Mouse (Mus musculus) forebrain, embryonic 12.5 days (tissue): ENCODE data around the gene Tmcc2. TPM values are rescaled to one million over a fixed set of nuclear protein-coding genes. Genes with fewer than 3 reads are reported as not detected.
A peak's percentile ranks its signal among the peaks of the same experiment; 100 is the strongest.

Source experiments
- ATAC-seq: fragments of 200-750 bp; cut with Nextera tagmentation; 2 replicates; pipeline ENCODE4 v1.8.0; 2017; ENCODE audit warnings: moderate TSS enrichment; ENCODE audit not compliant: low FRiP score
- H3K27ac ChIP-seq: fragments of 300-500 bp; sonication (generic); 2 replicates; pipeline ENCODE4 v1.5.1; 2016; ENCODE audit warnings: mild to moderate bottlenecking
- H3K27me3 ChIP-seq: fragments of 300-500 bp; sonication (generic); 2 replicates; pipeline ENCODE4 v1.6.1; 2016; ENCODE audit warnings: mild to moderate bottlenecking
- H3K36me3 ChIP-seq: fragments of 300-500 bp; sonication (generic); replicated peaks from 2 replicates; pipeline ENCODE4 v1.6.1; 2016; ENCODE audit warnings: mild to moderate bottlenecking
- H3K4me1 ChIP-seq: fragments of 300-500 bp; sonication (generic); 2 replicates; pipeline ENCODE4 v1.6.1; 2016
- H3K4me2 ChIP-seq: fragments of 300-500 bp; sonication (generic); 2 replicates; pipeline ENCODE4 v1.6.1; 2016; ENCODE audit warnings: mild to moderate bottlenecking, moderate library complexity
- H3K4me3 ChIP-seq: fragments of 300-500 bp; sonication (generic); replicated peaks from 2 replicates; pipeline ENCODE4 v1.5.1; 2016; ENCODE audit warnings: mild to moderate bottlenecking
- H3K9ac ChIP-seq: fragments of 300-500 bp; sonication (generic); 2 replicates; pipeline ENCODE4 v1.6.1; 2016; ENCODE audit warnings: mild to moderate bottlenecking
- H3K9me3 ChIP-seq: fragments of 300-500 bp; sonication (generic); 2 replicates; pipeline ENCODE4 v1.6.1; 2016
- WGBS: fragments of 180-500 bp; shearing (Covaris S2); methylation state at CpG from one replicate; pipeline ENCODE4 v1.1.7; 2016; 5-methylcytosine and 5-hydroxymethylcytosine counted together
- polyA plus RNA-seq: library from polyadenylated mRNA; unstranded; fragments of >200 nt; fragmentation: Nextera tagmentation; extraction: Ambion mirVana; gene quantifications from 2 replicates; pipeline ENCODE4 v1.2.1, GENCODE M21; 2016

Tmcc2 gene
- polyA plus RNA-seq, 1 experiment from 2014 or later, result 26.9 TPM

DNA sequence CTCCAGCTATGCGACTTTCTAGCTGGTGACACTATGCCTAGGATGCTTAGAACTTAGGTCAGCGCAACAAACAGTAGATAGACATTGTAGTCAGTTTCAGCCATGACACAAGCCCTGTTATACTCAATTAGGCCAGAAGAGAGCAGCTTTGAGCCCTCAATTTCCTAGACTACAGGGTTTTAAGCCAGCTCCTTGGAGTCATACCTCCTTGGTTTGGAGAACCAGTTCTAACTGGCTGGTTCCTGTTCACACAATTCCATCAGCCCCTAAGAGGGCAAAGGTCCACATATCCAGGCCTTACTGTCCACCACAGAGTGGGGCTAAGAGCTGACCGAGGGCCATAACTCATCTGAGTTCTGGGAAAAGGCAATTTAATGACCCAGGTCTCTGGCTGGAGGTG lies 78.4 kb downstream of the Tmcc2 start:
- no peak overlapping the region for H3K9ac ChIP-seq
- H3K4me2 ChIP-seq, result no peak overlapping the region
- H3K9me3 ChIP-seq, result no peaks in the 10 kb centered on the region
- no peak overlapping the region for H3K4me3 ChIP-seq
- peaks cover 19% of the 10 kb centered on the region for H3K4me1 ChIP-seq
- 57% methylated on average over 3 of the region's 3 CpGs for WGBS
- H3K27ac ChIP-seq, result 0 out of 2 replicates have a peak overlapping the region, but pooled peaks have one; percentile 31
- no peaks in the 10 kb centered on the region for H3K27me3 ChIP-seq
- H3K36me3 ChIP-seq, result no peaks in the 10 kb centered on the region
- ATAC-seq, result peak; percentile 31; the same call in 1 of the 2 replicates

DNA sequence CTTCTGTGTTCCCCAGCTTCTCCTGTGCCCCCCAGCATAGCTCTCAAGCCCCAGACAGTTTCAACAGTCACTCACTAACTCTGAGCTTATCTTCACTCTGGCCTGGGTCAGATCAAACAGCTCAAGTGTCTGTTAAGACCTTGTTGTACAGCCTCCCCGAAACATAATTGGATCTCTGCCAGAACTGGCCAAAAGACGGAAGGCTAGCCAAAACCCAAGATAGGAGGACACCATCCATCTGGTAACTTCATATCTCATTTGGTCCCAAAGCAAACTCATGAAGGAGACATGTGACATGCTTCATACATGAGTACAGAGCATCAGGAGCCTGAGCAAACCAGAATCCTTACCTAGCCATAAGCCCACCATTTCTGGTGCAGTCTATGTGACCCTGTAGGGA lies 79.0 kb downstream of the Tmcc2 start:
- no peak overlapping the region for H3K4me3 ChIP-seq
- no peak overlapping the region for H3K4me2 ChIP-seq
- ATAC-seq, result no peak
- no peaks in the 10 kb centered on the region for H3K36me3 ChIP-seq
- no peak overlapping the region for H3K9ac ChIP-seq
- no peak overlapping the region for H3K27ac ChIP-seq
- 78% methylated on average over 2 of the region's 2 CpGs for WGBS
- peaks cover 14% of the 10 kb centered on the region for H3K4me1 ChIP-seq
- peaks cover 2% of the 10 kb centered on the region; the same call in 1 of the 2 replicates for H3K27me3 ChIP-seq
- no peaks in the 10 kb centered on the region for H3K9me3 ChIP-seq

DNA sequence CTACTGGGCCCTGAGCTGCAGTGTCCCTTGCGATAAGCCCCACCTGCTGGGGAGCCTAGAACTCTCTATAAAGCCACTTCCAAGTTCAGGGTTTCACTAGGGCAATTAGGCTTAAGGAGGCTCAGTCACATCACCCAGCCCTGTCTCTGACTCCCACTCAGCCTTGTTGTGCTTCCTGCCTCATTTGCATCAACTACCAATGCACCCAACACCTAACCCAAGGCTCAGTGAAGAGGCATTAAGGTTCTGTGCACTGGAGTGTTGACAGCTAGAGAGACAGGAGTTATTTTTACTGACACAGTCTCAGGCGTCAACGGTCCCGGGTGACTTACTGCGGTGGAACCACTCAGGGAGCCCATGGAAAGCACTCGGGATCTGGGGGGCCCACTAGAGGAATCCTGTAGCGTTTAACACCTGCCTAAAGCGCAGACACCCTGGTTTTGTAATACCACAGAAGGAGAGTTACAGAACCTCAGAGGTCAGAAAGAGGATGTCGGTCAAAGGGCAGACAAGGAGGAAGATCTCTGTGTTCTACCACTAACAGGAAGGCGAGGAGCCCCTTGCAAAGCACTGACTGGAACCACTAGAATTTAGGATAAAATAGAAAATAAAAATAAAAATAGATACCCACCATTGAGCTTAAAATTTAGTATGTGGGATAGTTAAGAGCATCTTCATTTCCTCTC lies 79.8 kb downstream of the Tmcc2 start:
- peaks cover 10% of the 10 kb centered on the region for H3K4me1 ChIP-seq
- no peak overlapping the region for H3K4me3 ChIP-seq
- WGBS, result 83% methylated on average over 10 of the region's 10 CpGs
- H3K27ac ChIP-seq, result no peak overlapping the region
- H3K9me3 ChIP-seq, result no peaks in the 10 kb centered on the region
- no peak overlapping the region for H3K4me2 ChIP-seq
- no peaks in the 10 kb centered on the region for H3K36me3 ChIP-seq
- no peak for ATAC-seq
- peaks cover 6% of the 10 kb centered on the region; the same call in 1 of the 2 replicates for H3K27me3 ChIP-seq
- no peak overlapping the region for H3K9ac ChIP-seq

DNA sequence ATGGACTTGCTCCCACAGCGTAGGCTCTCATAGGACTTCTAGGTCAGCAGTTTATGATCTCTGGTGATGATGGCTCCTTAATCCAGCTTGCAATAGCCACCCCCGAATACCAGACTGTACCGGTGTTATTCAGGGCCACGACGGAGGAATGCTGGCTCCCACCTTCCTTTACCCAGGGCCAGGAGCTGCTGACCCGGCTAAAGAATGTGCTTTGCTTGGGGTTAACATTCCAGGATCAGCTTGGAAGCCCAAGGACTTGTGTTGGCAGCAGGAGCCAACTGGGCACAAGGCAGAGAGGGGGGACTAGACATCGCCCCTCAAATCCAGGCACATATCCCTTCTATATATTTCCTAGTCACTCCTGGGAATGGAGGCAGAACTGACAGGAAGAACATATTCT lies 80.3 kb downstream of the Tmcc2 start:
- 75% methylated on average over 7 of the region's 7 CpGs for WGBS
- no peak overlapping the region for H3K4me2 ChIP-seq
- peaks cover 6% of the 10 kb centered on the region; the same call in 1 of the 2 replicates for H3K27me3 ChIP-seq
- H3K9ac ChIP-seq, result no peak overlapping the region
- H3K27ac ChIP-seq, result no peak overlapping the region
- no peaks in the 10 kb centered on the region for H3K9me3 ChIP-seq
- no peak overlapping the region for H3K4me3 ChIP-seq
- ATAC-seq, result no peak
- no peaks in the 10 kb centered on the region for H3K36me3 ChIP-seq
- peaks cover 9% of the 10 kb centered on the region for H3K4me1 ChIP-seq

DNA sequence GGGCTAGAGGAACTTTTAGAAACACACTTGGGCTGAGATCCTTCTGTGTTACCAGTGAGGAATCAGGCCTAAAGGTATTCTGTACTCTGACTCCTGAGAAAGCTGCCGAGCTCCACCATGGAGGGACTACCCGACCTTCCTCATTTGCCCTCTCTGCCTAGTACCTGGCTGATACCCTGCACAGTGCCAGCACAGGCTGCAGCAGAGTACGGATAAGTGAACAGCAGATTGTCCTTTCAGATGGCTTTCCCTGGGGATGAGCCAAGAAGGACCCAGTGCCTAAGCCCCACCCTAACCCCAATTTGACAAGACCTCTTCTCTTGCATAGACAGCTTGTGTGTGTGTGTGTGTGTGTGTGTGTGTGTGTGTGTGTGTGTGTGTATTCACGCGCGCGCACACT lies 82.4 kb downstream of the Tmcc2 start:
- no peak overlapping the region for H3K9ac ChIP-seq
- H3K4me2 ChIP-seq, result no peak overlapping the region
- no peaks in the 10 kb centered on the region for H3K36me3 ChIP-seq
- H3K27ac ChIP-seq, result no peak overlapping the region
- H3K4me1 ChIP-seq, result peaks cover 11% of the 10 kb centered on the region; the same call in 1 of the 2 replicates
- WGBS, result 86% methylated on average over 7 of the region's 7 CpGs
- H3K4me3 ChIP-seq, result no peak overlapping the region
- no peak for ATAC-seq
- H3K9me3 ChIP-seq, result no peaks in the 10 kb centered on the region
- H3K27me3 ChIP-seq, result peaks cover 16% of the 10 kb centered on the region; the same call in 1 of the 2 replicates

DNA sequence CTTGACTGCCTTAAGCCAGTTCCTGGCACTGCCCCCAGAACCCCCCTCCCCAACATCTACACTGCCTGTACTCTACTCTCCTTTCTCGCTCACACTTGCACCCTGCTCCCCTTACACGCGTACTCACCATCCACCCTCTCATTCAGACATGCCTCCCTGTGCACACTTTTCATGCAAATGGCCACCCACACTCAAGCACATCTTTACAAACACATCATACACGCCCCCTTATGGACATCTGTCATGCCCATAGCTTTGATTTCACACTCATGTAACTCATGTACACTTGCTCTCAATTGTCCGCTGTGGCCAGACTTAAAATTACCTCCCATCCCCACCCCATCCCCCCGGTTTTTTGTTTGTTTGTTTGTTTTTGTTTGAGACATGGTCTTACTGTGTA lies 83.1 kb downstream of the Tmcc2 start:
- 85% methylated on average over 6 of the region's 6 CpGs for WGBS
- H3K36me3 ChIP-seq, result no peaks in the 10 kb centered on the region
- no peak overlapping the region for H3K4me2 ChIP-seq
- H3K9me3 ChIP-seq, result no peaks in the 10 kb centered on the region
- H3K4me3 ChIP-seq, result no peak overlapping the region
- peaks cover 18% of the 10 kb centered on the region; the same call in 1 of the 2 replicates for H3K27me3 ChIP-seq
- peaks cover 16% of the 10 kb centered on the region; the same call in 1 of the 2 replicates for H3K4me1 ChIP-seq
- H3K9ac ChIP-seq, result no peak overlapping the region
- ATAC-seq, result no peak
- H3K27ac ChIP-seq, result no peak overlapping the region

DNA sequence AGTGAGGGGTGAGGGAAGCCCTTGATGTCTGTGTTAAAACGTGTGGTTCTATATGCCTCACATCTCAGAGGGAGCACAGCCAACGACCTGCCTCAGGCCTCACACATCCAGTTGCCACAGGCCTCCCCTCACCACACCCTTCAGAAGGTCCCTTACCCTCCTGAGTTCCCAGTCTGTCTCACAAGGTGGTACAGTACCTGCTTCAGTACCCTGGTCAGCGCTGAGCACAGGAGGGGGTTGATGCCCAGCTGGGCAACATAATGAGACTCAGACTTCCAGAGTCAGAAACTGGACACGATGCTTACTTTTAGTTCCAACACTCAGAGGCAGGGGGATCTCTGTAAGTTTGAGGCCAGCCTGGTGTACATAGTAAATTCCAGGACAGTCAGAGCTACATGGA lies 84.3 kb downstream of the Tmcc2 start:
- H3K27me3 ChIP-seq, result peaks cover 26% of the 10 kb centered on the region
- no peak overlapping the region for H3K9ac ChIP-seq
- H3K4me1 ChIP-seq, result peaks cover 19% of the 10 kb centered on the region; the same call in 1 of the 2 replicates
- H3K9me3 ChIP-seq, result no peaks in the 10 kb centered on the region
- 15% methylated on average over 4 of the region's 4 CpGs for WGBS
- no peak overlapping the region for H3K4me3 ChIP-seq
- no peak overlapping the region for H3K27ac ChIP-seq
- H3K4me2 ChIP-seq, result no peak overlapping the region
- no peaks in the 10 kb centered on the region for H3K36me3 ChIP-seq
- ATAC-seq, result no peak

Other genes with a start within 250 kb of the Tmcc2 start
- gene Lemd1, start 199.8 kb downstream of the Tmcc2 start, polyA plus RNA-seq, result 12.3 and 14.7 TPM in 2 replicates
- gene AC124108.1, start 199.8 kb downstream of the Tmcc2 start, polyA plus RNA-seq, result 5.0 and 5.7 TPM in 2 replicates
- 0.38 and 0.59 TPM in 2 replicates for gene Gm10188, start 161.5 kb downstream of the Tmcc2 start, polyA plus RNA-seq
- gene Klhdc8a, start 92.7 kb downstream of the Tmcc2 start, polyA plus RNA-seq, result 1.7 TPM in 2 replicates
- gene Nuak2, start 75.2 kb downstream of the Tmcc2 start, polyA plus RNA-seq, result 49.9 and 54.0 TPM in 2 replicates
- gene Dstyk, start 26.3 kb upstream of the Tmcc2 start, polyA plus RNA-seq, result 14.7 and 16.1 TPM in 2 replicates
- gene Rbbp5, start 86.1 kb upstream of the Tmcc2 start, polyA plus RNA-seq, result 63.3 and 67.3 TPM in 2 replicates
- gene Tmem81, start 114.9 kb upstream of the Tmcc2 start, polyA plus RNA-seq, result 1.4 and 1.6 TPM in 2 replicates
- 37.0 and 37.5 TPM in 2 replicates for gene Cntn2, start 152.0 kb upstream of the Tmcc2 start, polyA plus RNA-seq